Mouse (Mus musculus): ENCODE data around the gene Fsd2.

Fsd2 gene

GRCm38 (mm10) chr7:81557252-81557984 lies 9.3 kb downstream of the Fsd2 start:
- in situ Hi-C loops (cut with MboI; ENCODE audit: low pct_unique_long_range_greater_than_20kb in 1 of 2, low sequenced_read_pairs in 2 of 2, unreplicated experiment in 1 of 2), result loop anchor here in 1 of 2 experiments (10.0 kb wide), 1 partner anchor 227 kb away; the partner anchor contains the start of gene 3110040N11Rik

GRCm38 (mm10) chr7:81556839-81557238 lies 9.9 kb downstream of the Fsd2 start:
- in situ Hi-C loops (cut with MboI; ENCODE audit: low pct_unique_long_range_greater_than_20kb in 1 of 2, low sequenced_read_pairs in 2 of 2, unreplicated experiment in 1 of 2), result loop anchor here in 1 of 2 experiments (10.0 kb wide), 1 partner anchor 228 kb away; the partner anchor contains the start of gene 3110040N11Rik

GRCm38 (mm10) chr7:81554369-81554768 lies 12.4 kb downstream of the Fsd2 start:
- in situ Hi-C loops (cut with MboI; ENCODE audit: low pct_unique_long_range_greater_than_20kb in 1 of 2, low sequenced_read_pairs in 2 of 2, unreplicated experiment in 1 of 2), result loop anchor here in 1 of 2 experiments (10.0 kb wide), 1 partner anchor 230 kb away; the partner anchor contains the start of gene 3110040N11Rik

GRCm38 (mm10) chr7:81553589-81553988 lies 13.2 kb downstream of the Fsd2 start:
- in situ Hi-C loops (cut with MboI; ENCODE audit: low pct_unique_long_range_greater_than_20kb in 1 of 2, low sequenced_read_pairs in 2 of 2, unreplicated experiment in 1 of 2), result loop anchor here in 1 of 2 experiments (10.0 kb wide), 1 partner anchor 231 kb away; the partner anchor contains the start of gene 3110040N11Rik

- in situ Hi-C loops (cut with MboI; ENCODE audit: low pct_unique_long_range_greater_than_20kb in 1 of 2, low sequenced_read_pairs in 2 of 2, unreplicated experiment in 1 of 2), result no loop called here
These were observed 17.9 kb downstream of the Fsd2 start for GRCm38 (mm10) chr7:81548864-81549263.

- in situ Hi-C loops (cut with MboI; ENCODE audit: low pct_unique_long_range_greater_than_20kb in 1 of 2, low sequenced_read_pairs in 2 of 2, unreplicated experiment in 1 of 2), result no loop called here
These were observed 23.8 kb downstream of the Fsd2 start for GRCm38 (mm10) chr7:81542934-81543333.

- in situ Hi-C loops (cut with MboI; ENCODE audit: low pct_unique_long_range_greater_than_20kb in 1 of 2, low sequenced_read_pairs in 2 of 2, unreplicated experiment in 1 of 2), result no loop called here
These were observed 24.7 kb downstream of the Fsd2 start for GRCm38 (mm10) chr7:81541924-81542524.

GRCm38 (mm10) chr7:81540999-81541398 lies 25.7 kb downstream of the Fsd2 start:
- in situ Hi-C loops (cut with MboI; ENCODE audit: low pct_unique_long_range_greater_than_20kb in 1 of 2, low sequenced_read_pairs in 2 of 2, unreplicated experiment in 1 of 2), result no loop called here

GRCm38 (mm10) chr7:81539565-81539964 lies 27.2 kb downstream of the Fsd2 start:
- in situ Hi-C loops (cut with MboI; ENCODE audit: low pct_unique_long_range_greater_than_20kb in 1 of 2, low sequenced_read_pairs in 2 of 2, unreplicated experiment in 1 of 2), result no loop called here

GRCm38 (mm10) chr7:81538070-81538675 lies 28.6 kb downstream of the Fsd2 start:
- in situ Hi-C loops (cut with MboI; ENCODE audit: low pct_unique_long_range_greater_than_20kb in 1 of 2, low sequenced_read_pairs in 2 of 2, unreplicated experiment in 1 of 2), result no loop called here

GRCm38 (mm10) chr7:81536478-81536877 lies 30.3 kb downstream of the Fsd2 start:
- in situ Hi-C loops (cut with MboI; ENCODE audit: low pct_unique_long_range_greater_than_20kb in 1 of 2, low sequenced_read_pairs in 2 of 2, unreplicated experiment in 1 of 2), result no loop called here

- in situ Hi-C loops (cut with MboI; ENCODE audit: low pct_unique_long_range_greater_than_20kb in 1 of 2, low sequenced_read_pairs in 2 of 2, unreplicated experiment in 1 of 2), result no loop called here
These were observed 35.3 kb downstream of the Fsd2 start for GRCm38 (mm10) chr7:81531462-81531861.

GRCm38 (mm10) chr7:81528918-81529317 lies 37.8 kb downstream of the Fsd2 start:
- in situ Hi-C loops (cut with MboI; ENCODE audit: low pct_unique_long_range_greater_than_20kb in 1 of 2, low sequenced_read_pairs in 2 of 2, unreplicated experiment in 1 of 2), result no loop called here

GRCm38 (mm10) chr7:81523663-81524017 lies 43.1 kb downstream of the Fsd2 start:
- in situ Hi-C loops (cut with MboI; ENCODE audit: low pct_unique_long_range_greater_than_20kb in 1 of 2, low sequenced_read_pairs in 2 of 2, unreplicated experiment in 1 of 2), result no loop called here

- in situ Hi-C loops (cut with MboI; ENCODE audit: low pct_unique_long_range_greater_than_20kb in 1 of 2, low sequenced_read_pairs in 2 of 2, unreplicated experiment in 1 of 2), result no loop called here
These were observed 43.6 kb downstream of the Fsd2 start for GRCm38 (mm10) chr7:81523008-81523662.

- in situ Hi-C loops (cut with MboI; ENCODE audit: low pct_unique_long_range_greater_than_20kb in 1 of 2, low sequenced_read_pairs in 2 of 2, unreplicated experiment in 1 of 2), result no loop called here
These were observed 50.4 kb downstream of the Fsd2 start for GRCm38 (mm10) chr7:81516154-81517030.

- in situ Hi-C loops (cut with MboI; ENCODE audit: low pct_unique_long_range_greater_than_20kb in 1 of 2, low sequenced_read_pairs in 2 of 2, unreplicated experiment in 1 of 2), result no loop called here
These were observed 51.7 kb downstream of the Fsd2 start for GRCm38 (mm10) chr7:81514906-81515590.

GRCm38 (mm10) chr7:81501050-81501449 lies 65.7 kb downstream of the Fsd2 start:
- in situ Hi-C loops (cut with MboI; ENCODE audit: low pct_unique_long_range_greater_than_20kb in 1 of 2, low sequenced_read_pairs in 2 of 2, unreplicated experiment in 1 of 2), result no loop called here
